Mouse (Mus musculus) heart, embryonic 11.5 days (tissue): ENCODE results near the gene Il31. TPM values are rescaled to one million over a fixed set of nuclear protein-coding genes. Genes with fewer than 3 reads are reported as not detected.
"Not testable (repeated sequence)": the region's sequence is repeated elsewhere in the genome, so short reads cannot be mapped to it uniquely, and the experiment has no call there.

Source experiments
- ATAC-seq: fragments of 200-750 bp; cut with Nextera tagmentation; replicated peaks from 2 replicates; pipeline ENCODE4 v1.8.0; 2017; ENCODE audit warnings: moderate library complexity; ENCODE audit not compliant: insufficient number of reproducible peaks, low FRiP score, low TSS enrichment
- H3K27ac ChIP-seq: fragments of 300-500 bp; sonication (generic); 2 replicates; pipeline ENCODE4 v1.5.1; 2014; ENCODE audit warnings: mild to moderate bottlenecking, low read depth, low read length
- H3K27me3 ChIP-seq: fragments of 300-500 bp; sonication (generic); 2 replicates; pipeline ENCODE4 v1.6.1; 2014; ENCODE audit warnings: mild to moderate bottlenecking, low read length, mixed read lengths; ENCODE audit not compliant: control insufficient read depth, insufficient read depth
- H3K36me3 ChIP-seq: fragments of 300-500 bp; sonication (generic); 2 replicates; pipeline ENCODE4 v1.6.1; 2014; ENCODE audit warnings: mild to moderate bottlenecking, low read length, moderate library complexity, mixed read lengths; ENCODE audit not compliant: control insufficient read depth, insufficient read depth
- H3K4me1 ChIP-seq: fragments of 300-500 bp; sonication (generic); 2 replicates; pipeline ENCODE4 v1.6.1; 2014; ENCODE audit warnings: low read length; ENCODE audit not compliant: control insufficient read depth, insufficient read depth
- H3K4me2 ChIP-seq: fragments of 300-500 bp; sonication (generic); 2 replicates; pipeline ENCODE4 v1.6.1; 2014; ENCODE audit warnings: mild to moderate bottlenecking, moderate library complexity
- H3K4me3 ChIP-seq: fragments of 300-500 bp; sonication (generic); 2 replicates; pipeline ENCODE4 v1.5.1; 2014; ENCODE audit warnings: low read depth, low read length
- H3K9ac ChIP-seq: fragments of 300-500 bp; sonication (generic); 2 replicates; pipeline ENCODE4 v1.6.1; 2014; ENCODE audit warnings: mild to moderate bottlenecking, low read depth, low read length, moderate library complexity
- H3K9me3 ChIP-seq: fragments of 300-500 bp; sonication (generic); replicated peaks from 2 replicates; pipeline ENCODE4 v1.6.1; 2016; ENCODE audit warnings: low read length; ENCODE audit not compliant: control insufficient read depth
- WGBS: fragments of 180-500 bp; shearing (Covaris S2); extraction: QIAGEN DNeasy Blood & Tissue Kit; methylation state at CpG from one replicate; pipeline ENCODE4 v1.1.7; 2014; ENCODE audit not compliant: insufficient replicate concordance; 5-methylcytosine and 5-hydroxymethylcytosine counted together
- polyA plus RNA-seq: library from polyadenylated mRNA; unstranded; fragments of >200 nt; fragmentation: Nextera tagmentation; extraction: Ambion mirVana; gene quantifications from 2 replicates; pipeline ENCODE4 v1.2.1, GENCODE M21; 2014

Il31 gene
- polyA plus RNA-seq, 1 experiment from 2014 or later, result not detected

DNA sequence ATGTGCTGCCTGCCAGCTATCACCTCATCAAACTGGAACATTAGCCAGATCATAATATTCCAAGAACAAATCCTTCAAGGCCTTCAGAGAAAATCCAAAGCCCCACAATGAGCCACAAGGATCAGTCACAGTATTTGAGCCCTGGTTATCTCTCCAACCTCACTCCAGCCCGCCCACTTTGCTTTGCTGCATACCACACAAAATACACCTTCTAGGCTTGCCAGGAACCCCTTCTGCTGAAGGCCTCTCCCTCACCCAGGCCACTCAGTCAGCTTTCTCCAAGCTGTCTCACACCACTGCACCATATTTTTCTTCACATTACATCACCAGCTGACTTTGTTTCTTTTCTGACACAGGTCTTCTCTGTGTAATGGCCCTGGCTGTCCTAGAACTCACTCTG, 32.9 kb upstream of the Il31 start:
- Histone ChIP-seq H3K36me3 (peaks cover 4% of the 10 kb centered on the region; the same call in 1 of the 2 replicates), H3K9me3 (no peaks in the 10 kb centered on the region), H3K4me3 (no peak overlapping the region), H3K9ac (no peak overlapping the region), H3K4me1 (peaks cover 12% of the 10 kb centered on the region), H3K27ac (no peak overlapping the region), H3K4me2 (no peak overlapping the region), H3K27me3 (no peaks in the 10 kb centered on the region)
- 68% methylated on average over 1 of the region's 1 CpGs for WGBS
- ATAC-seq, result no peak

DNA sequence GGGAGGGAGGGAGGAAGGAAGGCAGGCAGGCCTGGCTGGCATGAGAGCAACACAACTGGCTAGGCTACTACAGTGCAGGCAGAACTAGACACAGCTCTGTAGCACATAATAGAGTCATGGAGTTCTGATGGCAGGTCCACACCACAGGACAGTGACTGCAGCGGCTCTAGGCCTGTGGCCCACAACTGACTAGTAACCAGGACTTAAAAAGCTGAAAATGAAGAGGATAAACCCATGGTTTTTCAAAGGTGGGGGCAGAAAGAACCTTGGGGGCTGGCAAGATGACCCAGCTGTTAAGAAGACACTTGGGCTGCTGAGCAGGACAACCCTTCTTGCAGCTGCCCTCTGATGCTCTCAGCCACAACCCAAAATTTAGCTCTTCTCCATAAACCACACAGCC, 32.3 kb upstream of the Il31 start:
- peaks cover 8% of the 10 kb centered on the region; the same call in 1 of the 2 replicates for H3K36me3 ChIP-seq
- peaks cover 12% of the 10 kb centered on the region for H3K4me1 ChIP-seq
- H3K27me3 ChIP-seq, result no peaks in the 10 kb centered on the region
- no peak for ATAC-seq
- H3K9me3 ChIP-seq, result no peaks in the 10 kb centered on the region
- H3K27ac ChIP-seq, result no peak overlapping the region
- no peak overlapping the region for H3K9ac ChIP-seq
- no peak overlapping the region for H3K4me2 ChIP-seq
- no peak overlapping the region for H3K4me3 ChIP-seq
- 95% methylated on average over 1 of the region's 1 CpGs for WGBS

DNA sequence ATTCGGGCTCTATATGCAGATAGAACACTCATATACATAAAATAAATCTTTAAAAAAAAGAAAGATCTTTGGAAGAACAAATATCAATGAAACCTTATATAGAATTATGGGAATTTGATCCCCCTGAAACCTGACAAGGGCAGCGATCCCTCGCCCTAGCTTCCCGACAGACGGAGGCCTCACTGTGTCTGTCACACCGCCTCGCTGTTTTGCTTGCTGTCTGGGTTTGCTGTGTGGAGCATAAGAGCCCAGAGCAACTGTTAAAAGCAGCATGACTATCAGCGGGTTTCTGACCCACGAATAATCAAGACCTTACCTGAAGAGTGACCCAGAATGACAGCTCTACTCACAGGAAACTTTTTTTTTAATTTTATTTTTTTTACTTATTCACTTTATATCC, 31.4 kb upstream of the Il31 start:
- Histone ChIP-seq H3K4me3 (no peak overlapping the region), H3K9me3 (no peaks in the 10 kb centered on the region), H3K4me2 (no peak overlapping the region), H3K36me3 (peaks cover 8% of the 10 kb centered on the region; the same call in 1 of the 2 replicates), H3K9ac (no peak overlapping the region), H3K27ac (no peak overlapping the region), H3K4me1 (peaks cover 12% of the 10 kb centered on the region), H3K27me3 (no peaks in the 10 kb centered on the region)
- WGBS, result 81% methylated on average over 9 of the region's 9 CpGs
- ATAC-seq, result no peak

DNA sequence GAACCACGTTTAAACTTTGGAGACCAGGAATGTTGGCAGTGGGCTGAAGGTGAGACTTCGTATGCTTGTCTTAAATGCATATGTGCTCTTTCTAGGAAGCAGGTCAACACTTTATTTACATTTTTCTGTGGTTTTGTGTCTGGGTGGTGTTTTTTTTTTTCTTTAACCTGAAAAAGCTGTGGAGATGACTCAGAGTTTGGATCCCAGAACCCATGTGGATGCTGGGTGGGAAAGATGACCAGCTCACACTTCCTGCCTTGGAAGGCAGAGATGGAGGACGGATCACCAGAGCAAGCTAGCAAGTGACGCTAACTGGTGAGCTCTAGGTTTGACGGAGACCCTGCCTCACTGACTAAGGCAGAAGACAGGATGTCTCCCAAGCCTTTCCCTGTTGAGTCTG, 25.6 kb upstream of the Il31 start:
- H3K4me2 ChIP-seq, result no peak overlapping the region
- H3K4me3 ChIP-seq, result no peak overlapping the region
- H3K4me1 ChIP-seq, result no peaks in the 10 kb centered on the region
- H3K9me3 ChIP-seq, result no peaks in the 10 kb centered on the region
- H3K27me3 ChIP-seq, result peaks cover 8% of the 10 kb centered on the region; the same call in 1 of the 2 replicates
- ATAC-seq, result no peak
- H3K27ac ChIP-seq, result no peak overlapping the region
- H3K36me3 ChIP-seq, result peaks cover 13% of the 10 kb centered on the region; the same call in 1 of the 2 replicates
- 83% methylated on average over 5 of the region's 5 CpGs for WGBS
- H3K9ac ChIP-seq, result no peak overlapping the region

DNA sequence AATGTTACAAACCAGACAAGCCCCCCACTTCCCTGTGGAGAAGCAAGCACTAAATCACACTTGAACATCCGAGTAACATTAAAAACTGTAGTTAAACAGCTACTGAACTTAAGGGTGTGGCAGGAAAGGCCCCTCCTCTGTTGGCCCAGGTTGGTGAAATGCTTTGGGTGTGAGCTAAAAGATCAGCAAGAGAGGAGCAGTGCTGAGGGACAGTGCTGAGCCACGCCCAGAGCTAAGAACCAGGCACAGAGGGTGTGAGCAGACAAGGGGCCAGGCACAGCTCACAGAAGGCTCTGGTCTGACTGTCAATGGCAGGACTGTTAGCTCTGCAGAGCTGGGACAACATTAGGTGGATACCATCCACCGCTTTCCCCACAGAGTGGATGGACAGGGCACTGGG, 22.8 kb upstream of the Il31 start:
- Histone ChIP-seq H3K36me3 (peaks cover 10% of the 10 kb centered on the region; the same call in 1 of the 2 replicates), H3K4me2 (no peak overlapping the region), H3K4me1 (peaks cover 7% of the 10 kb centered on the region; the same call in 1 of the 2 replicates), H3K4me3 (no peak overlapping the region), H3K27ac (no peak overlapping the region), H3K9ac (no peak overlapping the region), H3K27me3 (peaks cover 23% of the 10 kb centered on the region), H3K9me3 (no peaks in the 10 kb centered on the region)
- no peak for ATAC-seq
- 71% methylated on average over 3 of the region's 3 CpGs for WGBS

DNA sequence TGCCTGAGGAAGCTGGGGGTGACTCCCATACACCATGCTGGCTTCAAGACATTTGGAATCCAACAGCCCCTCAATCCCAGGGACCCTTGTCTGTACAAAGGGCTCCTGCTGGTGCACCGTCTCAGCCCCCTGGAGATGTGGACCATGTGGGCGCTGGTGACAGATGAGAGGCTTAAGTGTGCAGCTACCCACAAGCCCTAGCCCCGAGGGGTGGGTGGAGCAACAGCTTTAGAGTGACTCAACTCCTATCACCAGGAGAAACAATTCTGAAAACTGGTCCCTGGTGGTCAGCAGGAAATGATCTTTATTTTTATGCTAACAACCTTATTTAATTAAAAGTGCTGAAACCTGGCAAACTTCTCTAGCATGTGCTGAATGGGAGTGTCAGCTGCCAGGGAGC, 22.1 kb upstream of the Il31 start:
- H3K9me3 ChIP-seq, H3K27ac ChIP-seq, ATAC-seq, H3K4me2 ChIP-seq, H3K9ac ChIP-seq, H3K4me3 ChIP-seq, H3K4me1 ChIP-seq, H3K36me3 ChIP-seq: not testable (repeated sequence)
- 75% methylated on average over 3 of the region's 3 CpGs for WGBS
- H3K27me3 ChIP-seq, result peaks cover 28% of the 10 kb centered on the region

DNA sequence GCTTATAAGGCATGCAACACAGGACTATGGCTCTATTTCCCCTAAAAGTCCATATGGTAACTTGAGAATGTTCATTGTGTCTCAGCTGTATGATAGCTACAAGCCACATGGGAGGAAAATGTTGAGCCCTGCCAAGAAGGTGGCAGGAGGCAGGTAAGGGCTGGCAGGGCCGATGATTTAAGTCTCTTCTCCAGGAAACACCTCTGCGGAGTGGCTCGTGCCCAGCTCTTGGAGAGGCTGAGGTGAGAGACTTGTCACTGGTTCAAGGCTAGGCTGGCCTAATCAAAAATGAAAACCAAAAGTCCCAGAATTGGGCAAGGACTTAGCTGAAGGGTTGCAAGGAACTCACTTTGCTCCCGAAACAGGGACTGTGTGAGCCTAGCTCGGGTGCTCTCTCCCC, 20.9 kb upstream of the Il31 start, which contains the start of gene B3gnt4:
B3gnt4 (plus strand) TSS at position 301 of the 400 bp plus-strand sequence.
- Histone ChIP-seq H3K9ac (no peak within 1 kb of the TSS), H3K4me2 (no peak within 1 kb of the TSS), H3K4me1 (peaks cover 7% of the 10 kb centered on the region; the same call in 1 of the 2 replicates), H3K4me3 (no peak within 1 kb of the TSS), H3K27ac (no peak within 1 kb of the TSS), H3K9me3 (no peaks in the 10 kb centered on the region), H3K36me3 (peaks cover 7% of the 10 kb centered on the region; the same call in 1 of the 2 replicates), H3K27me3 (peaks cover 33% of the 10 kb centered on the region)
- no peak for ATAC-seq
- WGBS, result 85% methylated on average over 5 of the region's 5 CpGs

DNA sequence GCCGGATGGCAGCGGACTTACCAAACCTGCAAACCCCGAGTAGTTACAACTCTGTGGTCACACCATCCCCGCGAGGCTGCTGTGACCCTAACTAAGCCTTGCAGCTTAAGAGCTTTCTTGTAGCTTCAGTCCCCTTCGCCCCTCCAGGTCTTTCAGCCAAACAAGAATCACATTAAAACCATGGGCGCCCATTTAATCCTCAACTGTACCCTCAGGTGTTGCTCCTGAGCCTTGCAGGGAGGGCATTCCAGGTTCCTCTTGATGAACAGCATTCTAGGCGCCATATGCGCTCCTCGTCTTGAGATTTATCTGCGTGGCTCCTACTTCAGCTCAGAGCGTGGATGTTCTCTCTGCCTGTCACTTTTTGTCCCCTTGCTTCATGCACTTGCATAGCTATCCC, 19.6 kb upstream of the Il31 start:
- peak overlapping the region; percentile 58 for H3K4me3 ChIP-seq
- H3K27me3 ChIP-seq, result peaks cover 39% of the 10 kb centered on the region
- 8% methylated on average over 12 of the region's 12 CpGs for WGBS
- H3K4me2 ChIP-seq, result peak overlapping the region; percentile 87
- H3K4me1 ChIP-seq, result peaks cover 7% of the 10 kb centered on the region; the same call in 1 of the 2 replicates
- no peak for ATAC-seq
- H3K36me3 ChIP-seq, result peaks cover 7% of the 10 kb centered on the region; the same call in 1 of the 2 replicates
- H3K9me3 ChIP-seq, result no peaks in the 10 kb centered on the region
- H3K9ac ChIP-seq, result peak overlapping the region; percentile 7; the same call in 1 of the 2 replicates
- no peak overlapping the region for H3K27ac ChIP-seq
